Mouse (Mus musculus): ENCODE results near the gene Vps8.

Vps8 gene

DNA sequence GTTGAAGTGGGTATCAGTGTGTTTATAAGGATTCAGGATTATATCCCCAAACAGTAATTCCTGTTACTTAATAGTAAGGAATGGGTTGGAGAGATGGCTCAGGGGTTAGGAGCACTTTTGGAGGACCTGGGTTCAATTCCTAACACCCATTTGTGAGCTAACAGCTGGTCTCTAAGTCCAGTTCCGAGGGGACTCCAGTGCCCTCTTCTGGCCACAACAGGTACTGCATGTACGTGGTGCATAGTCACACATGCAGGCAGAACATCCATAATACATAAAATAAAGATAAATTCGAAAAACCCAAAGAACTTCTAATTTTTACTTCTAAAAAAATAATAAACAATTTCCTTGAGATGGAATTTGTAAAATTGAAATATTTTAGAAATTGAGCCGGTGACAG, 47.5 kb downstream of the Vps8 start:
- in situ Hi-C loops (cut with MboI, MseI) = no loop called here

- in situ Hi-C loops (cut with MboI, MseI) = no loop called here
These were observed 54.2 kb downstream of the Vps8 start for GRCm38 (mm10) chr16:21477074-21477473.

DNA sequence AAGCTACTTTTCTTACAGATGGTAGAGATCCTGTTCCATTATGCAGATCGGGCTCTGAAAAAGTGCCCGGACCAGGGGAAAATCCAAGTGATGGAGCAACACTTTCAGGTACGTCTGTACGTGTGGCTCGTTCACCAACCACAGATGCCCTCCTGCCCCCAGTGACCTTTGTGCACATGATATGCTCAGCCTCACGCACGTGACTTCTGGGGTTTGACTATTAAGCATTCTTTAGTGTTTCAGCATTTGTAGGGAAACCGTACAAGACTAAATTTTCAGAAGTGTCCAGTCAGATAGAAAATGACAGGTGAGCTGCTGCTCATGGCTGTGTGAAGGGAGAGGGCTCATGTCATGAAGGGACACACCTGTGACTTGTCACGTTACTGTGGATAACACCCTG, 55.5 kb downstream of the Vps8 start:
- in situ Hi-C loops (cut with MboI, MseI) = no loop called here

- in situ Hi-C loops (cut with MboI, MseI) = no loop called here
These were observed 60.9 kb downstream of the Vps8 start for GRCm38 (mm10) chr16:21483803-21484202.

GRCm38 (mm10) chr16:21485716-21486115, 62.8 kb downstream of the Vps8 start:
- in situ Hi-C loops (cut with MboI, MseI) = no loop called here

DNA sequence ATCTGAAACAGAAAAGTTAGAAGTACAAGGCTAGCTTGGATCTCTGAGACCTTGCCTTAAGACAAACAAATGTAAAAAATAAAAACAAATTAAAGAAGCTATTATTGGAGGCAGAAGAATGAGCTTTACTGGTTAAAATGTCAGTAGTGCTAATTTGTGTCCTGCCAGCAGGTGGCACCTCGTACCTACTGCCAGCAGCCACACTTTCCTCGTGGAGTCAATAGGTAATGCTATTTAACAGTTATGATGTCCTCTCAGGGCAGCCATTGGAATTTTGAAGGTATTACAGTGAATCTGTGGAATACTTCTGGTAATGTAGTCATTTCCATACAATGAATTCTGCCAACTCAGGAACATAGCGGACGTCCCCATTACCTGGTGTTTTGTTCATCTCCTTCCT, 65.5 kb downstream of the Vps8 start:
- in situ Hi-C loops (cut with MboI, MseI) = no loop called here

GRCm38 (mm10) chr16:21492346-21492745, 69.4 kb downstream of the Vps8 start:
- in situ Hi-C loops (cut with MboI, MseI) = loop anchor here (5.0 kb wide), 1 partner anchor 240 kb away; no protein-coding TSS in a partner anchor

- in situ Hi-C loops (cut with MboI, MseI) = loop anchor here (5.0 kb wide), 1 partner anchor 239 kb away; no protein-coding TSS in a partner anchor
These were observed 70.0 kb downstream of the Vps8 start for GRCm38 (mm10) chr16:21492894-21493293.

DNA sequence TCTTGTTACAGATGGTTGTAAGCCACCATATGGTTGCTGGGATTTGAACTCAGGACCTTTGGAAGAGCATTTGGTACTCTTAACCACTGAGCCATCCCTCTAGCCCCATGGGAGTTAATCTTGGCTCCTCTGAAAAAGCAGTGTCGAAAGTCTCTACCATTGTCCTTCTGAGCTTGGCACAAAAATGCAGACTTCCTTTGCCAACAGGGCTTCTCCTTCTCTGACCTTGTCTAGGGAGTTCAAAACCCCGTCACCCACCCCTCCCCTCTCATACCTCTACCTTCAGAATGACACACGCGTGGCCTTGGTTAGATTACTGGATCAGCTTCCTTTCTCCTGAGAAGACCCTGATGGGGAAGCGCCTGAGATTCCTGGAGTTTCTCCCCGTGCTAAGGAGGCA, 71.8 kb downstream of the Vps8 start:
- in situ Hi-C loops (cut with MboI, MseI) = loop anchor here (5.0 kb wide), 1 partner anchor 238 kb away; no protein-coding TSS in a partner anchor

GRCm38 (mm10) chr16:21496799-21497198, 73.9 kb downstream of the Vps8 start:
- in situ Hi-C loops (cut with MboI, MseI) = no loop called here

GRCm38 (mm10) chr16:21497627-21498026, 74.7 kb downstream of the Vps8 start:
- in situ Hi-C loops (cut with MboI, MseI) = no loop called here

DNA sequence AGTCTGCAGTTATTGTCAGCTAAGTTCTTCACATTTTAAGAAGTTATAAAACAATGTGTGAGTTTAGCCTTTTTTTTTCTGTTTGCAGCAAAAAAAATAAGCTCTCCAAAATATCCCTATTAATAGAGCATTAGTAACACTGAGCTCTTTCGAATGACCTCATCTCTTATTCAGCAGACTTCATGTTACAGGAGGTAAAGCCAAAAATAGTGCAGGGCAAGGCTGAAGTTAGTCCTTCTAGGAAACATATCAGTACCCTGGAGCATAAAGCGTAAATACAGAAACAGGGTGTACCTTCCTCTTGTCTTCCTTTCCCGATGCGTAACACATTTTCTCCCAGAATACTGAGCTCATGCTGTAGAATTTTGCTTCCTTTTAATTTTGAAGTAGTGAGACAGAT, 76.1 kb downstream of the Vps8 start:
- in situ Hi-C loops (cut with MboI, MseI) = no loop called here

DNA sequence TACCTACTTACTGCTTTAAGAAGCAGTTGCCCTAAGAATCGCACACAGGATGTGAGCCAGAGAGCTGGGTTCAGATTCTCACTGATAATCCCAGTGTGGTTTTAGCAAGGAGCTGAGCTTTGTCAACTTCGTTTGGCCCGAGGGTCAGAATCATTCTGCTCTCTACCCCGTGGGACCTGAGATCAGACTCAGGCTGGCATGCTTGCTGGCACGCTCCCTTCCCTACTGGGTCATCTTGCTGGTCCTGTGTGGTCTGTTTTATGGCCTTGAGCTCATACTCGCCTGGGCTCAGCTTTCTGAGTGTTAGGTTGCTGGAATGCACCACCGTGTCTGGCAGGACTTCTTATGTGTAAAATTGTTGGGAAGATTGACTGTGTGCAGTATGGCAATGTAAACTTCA, 76.7 kb downstream of the Vps8 start:
- in situ Hi-C loops (cut with MboI, MseI) = no loop called here

DNA sequence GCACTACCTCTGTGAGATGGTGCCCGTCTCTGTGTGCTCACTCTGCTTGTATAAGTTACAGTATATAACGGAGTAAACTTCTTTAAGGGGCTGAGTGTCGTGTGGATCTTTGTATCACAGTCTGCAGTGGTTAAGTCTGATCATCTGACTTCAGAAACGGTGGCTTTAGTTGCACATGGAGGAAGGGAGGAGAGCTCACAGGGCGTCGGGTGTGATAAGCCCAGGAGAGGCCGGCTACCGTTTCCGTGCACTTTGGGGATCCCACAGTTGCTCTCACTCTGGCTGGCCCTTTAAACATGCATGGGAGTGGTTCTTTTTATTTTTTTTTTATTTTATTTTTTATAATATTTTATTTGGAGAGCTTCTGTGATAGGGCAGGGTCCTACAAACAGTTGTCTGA, 95.9 kb downstream of the Vps8 start:
- in situ Hi-C loops (cut with MboI, MseI) = no loop called here

GRCm38 (mm10) chr16:21519785-21520184, 96.9 kb downstream of the Vps8 start:
- in situ Hi-C loops (cut with MboI, MseI) = no loop called here

DNA sequence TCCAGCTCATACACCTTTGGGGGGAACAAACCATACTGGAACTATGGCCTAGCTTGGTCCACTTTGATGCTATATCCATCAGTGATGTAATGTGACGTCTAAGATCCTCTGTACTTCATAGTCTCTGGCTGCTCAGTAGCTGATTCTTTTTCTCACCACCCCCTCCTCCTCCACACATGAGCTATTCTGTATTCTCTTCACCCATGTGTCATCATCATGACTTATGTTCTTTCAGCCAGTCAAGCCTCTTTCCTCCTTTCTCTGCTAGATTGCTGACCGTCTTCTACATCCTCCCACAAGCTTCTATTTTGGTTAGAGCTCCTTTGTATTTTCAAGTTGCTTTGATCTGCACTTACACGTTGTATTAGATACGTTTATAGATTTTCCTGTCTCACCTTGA, 100.8 kb downstream of the Vps8 start:
- in situ Hi-C loops (cut with MboI, MseI) = no loop called here

DNA sequence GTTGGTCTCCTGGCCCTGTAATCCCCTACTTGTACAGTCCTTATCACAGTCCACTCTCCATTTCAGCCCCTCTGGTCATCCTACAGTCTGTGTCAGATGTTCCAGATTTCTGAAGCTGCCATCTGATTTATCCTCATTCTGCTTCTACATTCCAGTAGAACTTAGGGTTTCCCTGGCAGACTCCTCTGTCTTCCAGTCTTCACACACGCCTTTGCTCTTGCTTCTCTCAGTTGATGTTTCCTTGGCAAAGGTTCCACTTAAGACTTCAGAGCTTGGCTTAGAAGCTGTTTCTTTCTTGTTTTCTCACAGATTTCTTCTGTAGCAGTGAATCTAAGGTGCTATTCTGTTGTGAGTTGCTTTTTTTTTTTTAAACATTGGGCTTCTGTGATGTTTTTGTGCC, 102.5 kb downstream of the Vps8 start:
- in situ Hi-C loops (cut with MboI, MseI) = no loop called here

DNA sequence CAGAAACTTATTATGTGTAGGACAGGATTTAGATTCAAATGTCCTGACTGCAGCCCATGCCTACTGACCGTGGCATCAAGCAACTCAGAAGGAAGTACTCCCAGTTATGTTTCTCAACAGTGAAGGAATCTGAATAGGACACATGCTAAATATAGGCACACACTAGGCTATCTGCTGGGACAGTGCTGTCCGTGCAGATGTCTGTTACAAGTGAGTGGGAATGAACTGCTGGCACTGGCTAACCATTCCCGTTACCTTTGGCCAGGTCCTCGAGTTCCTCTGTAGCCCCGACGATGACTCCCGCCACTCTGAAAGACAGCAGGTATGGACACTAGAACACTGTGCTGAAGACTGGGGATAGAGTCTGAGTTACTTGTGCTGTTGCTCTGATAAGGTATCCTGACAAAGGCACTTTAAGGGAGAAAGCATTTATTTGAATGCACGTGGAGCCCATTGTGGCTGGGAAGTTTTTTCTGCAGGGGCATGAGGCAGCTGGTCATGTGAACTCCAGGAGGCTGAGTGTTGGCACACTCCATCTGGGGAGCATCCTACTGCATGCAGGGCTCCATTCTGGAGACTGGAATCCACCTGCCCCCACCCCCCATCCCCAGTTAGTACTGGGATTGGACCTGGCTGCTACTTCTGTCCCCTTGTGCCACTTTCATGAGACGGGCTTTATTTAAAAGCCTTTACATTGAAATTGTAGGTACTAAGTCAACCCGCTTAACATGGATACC, 104.5 kb downstream of the Vps8 start:
- in situ Hi-C loops (cut with MboI, MseI) = no loop called here

DNA sequence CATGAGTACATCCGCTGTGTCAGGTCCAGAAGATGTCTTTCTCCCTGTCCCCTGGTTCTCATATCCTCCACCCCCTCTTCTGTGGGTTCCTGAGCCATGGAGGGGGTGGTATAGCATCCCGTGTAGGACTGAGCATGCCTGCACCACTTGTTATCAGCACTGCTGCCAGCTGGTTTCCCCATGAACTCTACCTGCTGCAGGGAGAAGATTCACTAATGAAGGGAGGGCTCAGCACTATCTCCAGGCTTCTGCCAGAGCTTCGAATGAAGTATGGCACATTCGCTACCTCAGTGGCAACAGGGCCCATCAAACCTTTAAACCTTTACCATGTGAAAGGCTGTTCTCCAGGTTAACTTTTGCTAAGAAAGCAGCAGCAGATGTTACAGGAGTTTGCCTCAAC, 110.6 kb downstream of the Vps8 start:
- in situ Hi-C loops (cut with MboI, MseI) = loop anchor here (10.0 kb wide), 1 partner anchor 191 kb away; no protein-coding TSS in a partner anchor

DNA sequence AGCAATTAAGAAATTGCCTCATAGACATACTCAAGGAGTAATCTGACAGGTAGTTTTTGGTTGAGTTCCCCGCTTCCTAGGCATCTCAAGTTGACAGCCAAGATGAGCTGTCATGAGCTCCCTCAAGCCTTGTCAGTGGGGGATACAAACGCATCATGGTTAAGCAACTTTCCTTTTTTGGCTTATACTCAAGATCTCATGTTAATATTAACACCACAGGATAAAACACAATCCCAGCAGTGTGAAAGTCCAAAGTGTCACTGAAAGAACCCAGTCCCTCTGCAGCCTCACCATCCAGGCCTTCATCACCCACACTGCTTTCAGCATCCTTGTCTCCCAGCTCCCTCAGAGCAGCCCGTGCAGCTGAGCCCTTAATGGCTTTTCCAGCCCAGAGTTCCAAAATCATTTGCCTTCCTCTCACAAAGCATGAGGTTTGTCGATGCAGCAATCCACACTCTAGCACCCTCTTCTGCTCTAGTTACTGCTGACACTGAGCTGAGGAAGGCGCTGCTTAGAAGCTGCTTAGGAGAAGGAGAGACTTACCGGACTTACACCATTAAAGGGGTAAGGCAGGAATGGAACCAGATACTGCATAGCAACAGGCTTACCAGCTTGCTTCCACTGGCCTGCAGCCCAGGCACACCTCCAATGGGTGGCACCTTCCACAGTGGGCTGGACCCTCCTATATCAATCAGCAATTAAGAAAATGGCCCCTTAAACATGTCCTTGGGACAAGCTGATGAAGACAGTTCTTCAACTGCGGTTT, 113.5 kb downstream of the Vps8 start:
- in situ Hi-C loops (cut with MboI, MseI) = loop anchor here (10.0 kb wide), 1 partner anchor 188 kb away; no protein-coding TSS in a partner anchor

DNA sequence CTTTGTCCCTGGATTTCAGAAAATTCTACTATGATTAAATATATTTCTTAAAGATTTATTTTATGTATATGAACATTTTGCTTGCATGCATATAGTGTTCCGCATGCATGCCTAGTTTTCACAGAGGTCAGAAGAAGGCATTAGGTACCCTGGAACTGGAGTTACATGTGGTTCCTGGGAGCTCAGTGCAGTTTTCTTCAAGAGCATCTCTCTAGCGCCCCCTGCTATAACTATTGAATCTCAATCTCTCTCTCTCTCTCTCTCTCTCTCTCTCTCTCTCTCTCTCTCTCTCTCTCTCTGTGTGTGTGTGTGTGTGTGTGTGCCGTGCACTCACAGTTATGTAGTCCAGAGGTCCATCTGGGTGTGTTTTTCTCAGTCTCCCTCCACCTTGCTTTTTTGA, 114.4 kb downstream of the Vps8 start:
- in situ Hi-C loops (cut with MboI, MseI) = loop anchor here (10.0 kb wide), 1 partner anchor 187 kb away; no protein-coding TSS in a partner anchor

DNA sequence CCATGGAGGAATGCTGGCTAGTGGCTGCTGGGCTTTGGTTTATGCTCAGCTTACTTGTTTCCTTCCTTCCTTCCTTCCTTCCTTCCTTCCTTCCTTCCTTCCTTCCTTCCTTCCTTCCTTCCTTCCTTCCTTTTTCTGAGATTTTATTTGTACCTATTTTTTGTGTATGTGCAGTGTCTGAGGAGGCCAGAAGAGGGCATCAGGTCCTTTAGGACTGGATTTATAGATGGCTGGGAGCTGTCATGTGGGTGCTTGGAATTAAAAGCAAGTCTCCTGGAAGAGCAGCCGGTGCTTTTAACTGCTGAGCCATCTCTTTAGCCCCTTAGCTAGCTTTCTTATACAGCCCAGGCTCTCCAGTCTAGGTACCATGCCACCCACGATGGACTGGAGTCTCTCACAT, 116.0 kb downstream of the Vps8 start:
- in situ Hi-C loops (cut with MboI, MseI) = loop anchor here (10.0 kb wide), 1 partner anchor 186 kb away; no protein-coding TSS in a partner anchor

DNA sequence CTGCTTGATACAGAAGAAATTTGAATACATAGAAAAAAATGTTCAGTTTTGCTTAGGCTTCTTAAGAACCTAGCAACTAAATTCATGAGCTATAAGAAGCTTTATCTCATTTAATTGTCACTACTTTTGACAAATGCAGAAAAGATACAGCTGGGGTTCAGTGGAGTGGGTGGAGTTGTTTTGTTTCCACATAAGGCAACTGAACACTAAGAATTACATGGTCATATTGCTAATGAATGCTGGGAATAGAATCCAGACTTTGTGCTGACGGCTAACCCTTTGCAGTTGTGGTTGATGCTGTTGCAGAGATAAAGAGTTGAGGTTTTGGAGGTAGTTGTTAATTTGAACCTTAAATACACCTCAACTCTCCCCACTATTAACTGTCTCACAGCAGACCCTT, 119.6 kb downstream of the Vps8 start:
- in situ Hi-C loops (cut with MboI, MseI) = no loop called here
